Mouse (Mus musculus): ENCODE measurements around the gene Mcub. TPM values are rescaled to one million over a fixed set of nuclear protein-coding genes. Genes with fewer than 3 reads are reported as not detected.

The Mcub gene
- polyA plus RNA-seq, 1 experiment from 2014 or later: 8.7 TPM

GRCm38 (mm10) chr3:129981756-129982155 lies 11.8 kb upstream of the Mcub start:
- Histone ChIP-seq H3K4me3 (ENCODE audit: low read depth, low read length) (no peak overlapping the region), H3K4me2 (replicated peaks; ENCODE audit: low read depth) (no peak overlapping the region), H3K9ac (ENCODE audit: low read length) (no peak overlapping the region), H3K4me1 (replicated peaks; ENCODE audit: control insufficient read depth, insufficient read depth) (no peaks in the 10 kb centered on the region), H3K27me3 (ENCODE audit: control insufficient read depth, insufficient read depth, low read length) (no peaks in the 10 kb centered on the region), H3K27ac (replicated peaks) (no peak overlapping the region), H3K36me3 (ENCODE audit: control insufficient read depth, insufficient read depth, low read length) (peaks cover 19% of the 10 kb centered on the region), H3K9me3 (ENCODE audit: control insufficient read depth, low read length) (no peaks in the 10 kb centered on the region)
- ATAC-seq (ENCODE audit: low FRiP score, low TSS enrichment): no peak
- TF ChIP-seq CTCF (IDR thresholded peaks at IDR 0.05; ENCODE audit: low read depth): no peak
- TF ChIP-seq EP300 (optimal IDR thresholded peaks at IDR 0.05): no peak
- 80% methylated on average over 11 of the region's 11 CpGs for WGBS
- DNase-seq (ENCODE audit: low spot score): no peak

- no peak for TF ChIP-seq CTCF (IDR thresholded peaks at IDR 0.05; ENCODE audit: low read depth)
- H3K27ac ChIP-seq (replicated peaks): no peak overlapping the region
- no peaks in the 10 kb centered on the region for H3K9me3 ChIP-seq (ENCODE audit: control insufficient read depth, low read length)
- H3K4me1 ChIP-seq (replicated peaks; ENCODE audit: control insufficient read depth, insufficient read depth): no peaks in the 10 kb centered on the region
- no peak overlapping the region for H3K4me3 ChIP-seq (ENCODE audit: low read depth, low read length)
- no peak for ATAC-seq (ENCODE audit: low FRiP score, low TSS enrichment)
- no peak overlapping the region for H3K9ac ChIP-seq (ENCODE audit: low read length)
- no peaks in the 10 kb centered on the region for H3K27me3 ChIP-seq (ENCODE audit: control insufficient read depth, insufficient read depth, low read length)
- H3K4me2 ChIP-seq (replicated peaks; ENCODE audit: low read depth): no peak overlapping the region
- WGBS: 30% methylated on average over 6 of the region's 6 CpGs
- DNase-seq (ENCODE audit: low spot score): no peak
- H3K36me3 ChIP-seq (ENCODE audit: control insufficient read depth, insufficient read depth, low read length): peaks cover 15% of the 10 kb centered on the region
These were observed 9.5 kb upstream of the Mcub start for GRCm38 (mm10) chr3:129979510-129979909.

GRCm38 (mm10) chr3:129978716-129979115 lies 8.7 kb upstream of the Mcub start:
- no peaks in the 10 kb centered on the region for H3K4me1 ChIP-seq (replicated peaks; ENCODE audit: control insufficient read depth, insufficient read depth)
- no peaks in the 10 kb centered on the region for H3K9me3 ChIP-seq (ENCODE audit: control insufficient read depth, low read length)
- no peaks in the 10 kb centered on the region for H3K27me3 ChIP-seq (ENCODE audit: control insufficient read depth, insufficient read depth, low read length)
- peaks cover 11% of the 10 kb centered on the region for H3K36me3 ChIP-seq (ENCODE audit: control insufficient read depth, insufficient read depth, low read length)
- no peak overlapping the region for H3K4me3 ChIP-seq (ENCODE audit: low read depth, low read length)
- DNase-seq (ENCODE audit: low spot score) (no peak), ATAC-seq (ENCODE audit: low FRiP score, low TSS enrichment) (no peak)
- WGBS: 86% methylated on average over 9 of the region's 9 CpGs
- no peak overlapping the region for H3K4me2 ChIP-seq (replicated peaks; ENCODE audit: low read depth)
- no peak overlapping the region for H3K9ac ChIP-seq (ENCODE audit: low read length)
- H3K27ac ChIP-seq (replicated peaks): no peak overlapping the region
- TF ChIP-seq CTCF (IDR thresholded peaks at IDR 0.05; ENCODE audit: low read depth) (no peak), EP300 (optimal IDR thresholded peaks at IDR 0.05) (no peak)

GRCm38 (mm10) chr3:129976317-129976716 lies 6.3 kb upstream of the Mcub start:
- Histone ChIP-seq H3K27me3 (ENCODE audit: control insufficient read depth, insufficient read depth, low read length) (no peaks in the 10 kb centered on the region), H3K36me3 (ENCODE audit: control insufficient read depth, insufficient read depth, low read length) (no peaks in the 10 kb centered on the region), H3K9ac (ENCODE audit: low read length) (no peak overlapping the region), H3K4me3 (ENCODE audit: low read depth, low read length) (no peak overlapping the region), H3K27ac (replicated peaks) (no peak overlapping the region), H3K4me1 (replicated peaks; ENCODE audit: control insufficient read depth, insufficient read depth) (no peaks in the 10 kb centered on the region), H3K4me2 (replicated peaks; ENCODE audit: low read depth) (no peak overlapping the region), H3K9me3 (ENCODE audit: control insufficient read depth, low read length) (no peaks in the 10 kb centered on the region)
- TF ChIP-seq CTCF (IDR thresholded peaks at IDR 0.05; ENCODE audit: low read depth) (no peak), EP300 (optimal IDR thresholded peaks at IDR 0.05) (no peak)
- 80% methylated on average over 5 of the region's 5 CpGs for WGBS
- ATAC-seq (ENCODE audit: low FRiP score, low TSS enrichment) (no peak), DNase-seq (ENCODE audit: low spot score) (no peak)

GRCm38 (mm10) chr3:129970529-129971515 lies 816 bp upstream of the Mcub start:
- peak; percentile 35 for DNase-seq (ENCODE audit: low spot score)
- 10% methylated on average over 19 of the region's 19 CpGs for WGBS
- peak; percentile 71 for ATAC-seq (ENCODE audit: low FRiP score, low TSS enrichment)

GRCm38 (mm10) chr3:129969031-129969430 lies 975 bp downstream of the Mcub start:
- Histone ChIP-seq H3K27ac (replicated peaks) (no peak overlapping the region), H3K36me3 (ENCODE audit: control insufficient read depth, insufficient read depth, low read length) (no peaks in the 10 kb centered on the region), H3K27me3 (ENCODE audit: control insufficient read depth, insufficient read depth, low read length) (no peaks in the 10 kb centered on the region), H3K4me3 (ENCODE audit: low read depth, low read length) (peak overlapping the region; percentile 63), H3K9ac (ENCODE audit: low read length) (peak overlapping the region; percentile 58; the same call in 1 of the 2 replicates), H3K9me3 (ENCODE audit: control insufficient read depth, low read length) (no peaks in the 10 kb centered on the region), H3K4me2 (replicated peaks; ENCODE audit: low read depth) (peak overlapping the region; percentile 98), H3K4me1 (replicated peaks; ENCODE audit: control insufficient read depth, insufficient read depth) (peaks cover 5% of the 10 kb centered on the region; the same call in 1 of the 2 replicates)
- DNase-seq (ENCODE audit: low spot score) (no peak), ATAC-seq (ENCODE audit: low FRiP score, low TSS enrichment) (no peak)
- 41% methylated on average over 10 of the region's 10 CpGs for WGBS
- TF ChIP-seq EP300 (optimal IDR thresholded peaks at IDR 0.05) (no peak), CTCF (IDR thresholded peaks at IDR 0.05; ENCODE audit: low read depth) (no peak)

More at GRCm38 (mm10) chr3:129970529-129971515, 816 bp upstream of the Mcub start:
- peak overlapping the region; percentile 63 for H3K4me3 ChIP-seq (ENCODE audit: low read depth, low read length)
- H3K4me1 ChIP-seq (replicated peaks; ENCODE audit: control insufficient read depth, insufficient read depth): peaks cover 5% of the 10 kb centered on the region; the same call in 1 of the 2 replicates
- H3K27me3 ChIP-seq (ENCODE audit: control insufficient read depth, insufficient read depth, low read length): no peaks in the 10 kb centered on the region
- no peaks in the 10 kb centered on the region for H3K9me3 ChIP-seq (ENCODE audit: control insufficient read depth, low read length)
- TF ChIP-seq EP300 (optimal IDR thresholded peaks at IDR 0.05) (no peak), CTCF (IDR thresholded peaks at IDR 0.05; ENCODE audit: low read depth) (no peak)
- H3K27ac ChIP-seq (replicated peaks): no peak overlapping the region
- H3K36me3 ChIP-seq (ENCODE audit: control insufficient read depth, insufficient read depth, low read length): no peaks in the 10 kb centered on the region
- peak overlapping the region; percentile 58 for H3K9ac ChIP-seq (ENCODE audit: low read length)
- H3K4me2 ChIP-seq (replicated peaks; ENCODE audit: low read depth): peak overlapping the region; percentile 98

All from stomach, postnatal 0 days (tissue).